Mouse (Mus musculus) spleen, postnatal 4 days (tissue): ENCODE results near the gene Sypl2.
"Not testable (repeated sequence)": the region's sequence is repeated elsewhere in the genome, so short reads cannot be mapped to it uniquely, and the experiment has no call there.

Source experiments
- DNase-seq, 2 experiments: peaks; one replicate each; pipeline ENCODE4 v3.0.0; 2022; ENCODE audit warnings: low spot score in 2 of 2

Sypl2 gene

DNA sequence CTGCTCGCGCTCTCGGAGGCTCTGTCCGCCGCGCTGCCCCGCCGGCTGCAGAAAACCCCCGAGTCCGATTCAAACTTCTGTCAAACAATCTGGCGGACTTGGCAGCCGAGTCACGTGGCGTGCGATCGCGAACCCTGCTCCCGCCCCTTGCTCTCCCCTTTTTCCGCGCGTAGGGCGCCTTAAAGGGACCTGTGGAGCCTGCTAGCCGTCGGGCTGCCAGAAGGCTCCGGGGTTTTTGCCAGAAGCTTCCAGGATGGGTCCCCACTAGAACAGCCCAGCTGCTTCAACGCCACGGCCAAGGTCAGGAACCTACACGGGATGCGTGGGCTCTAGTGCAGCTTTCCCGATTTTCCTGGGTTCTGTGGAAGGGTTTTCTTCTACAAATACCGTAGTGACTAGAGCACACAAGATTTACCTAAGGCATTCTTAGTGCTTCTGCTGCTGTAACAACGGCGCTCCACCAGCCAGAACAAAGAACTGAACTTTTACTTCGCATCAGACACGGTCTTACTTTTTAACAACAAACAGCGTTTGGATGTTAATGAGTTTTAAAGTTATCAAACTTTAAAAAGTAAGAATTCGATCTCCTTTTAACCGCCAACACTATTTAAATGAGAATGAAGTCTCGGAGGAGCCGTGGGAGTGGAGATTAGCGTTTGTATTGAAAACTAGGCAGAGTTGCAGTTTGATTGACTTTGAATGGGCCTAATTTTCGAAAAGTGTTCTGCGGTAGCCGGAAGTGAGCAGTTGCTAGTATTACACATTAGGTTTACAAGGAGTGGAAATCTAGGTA is at the start of gene Sypl2:
TSS of gene Sypl2 (minus strand) at position 91 of the 793 bp plus-strand sequence.
- no peak for DNase-seq

DNA sequence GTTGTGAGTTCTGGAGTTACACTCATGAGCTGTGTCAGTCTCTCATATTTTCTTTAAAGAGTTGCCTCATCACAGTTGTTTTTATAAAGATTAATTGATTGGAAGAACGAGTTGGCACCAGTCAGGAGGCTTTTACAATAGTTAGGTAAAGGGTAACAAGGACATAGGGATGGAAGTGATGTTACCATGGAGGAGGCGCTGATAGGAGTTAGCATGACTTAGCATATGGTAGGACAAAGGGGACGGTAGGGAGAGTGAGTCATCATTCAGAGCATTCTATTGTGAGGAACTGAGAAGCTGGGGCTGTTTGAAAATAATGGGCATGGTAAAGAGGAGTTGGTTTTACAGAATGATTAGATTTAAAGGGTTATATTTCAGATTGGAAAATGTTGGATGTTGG is 32.9 kb upstream of the Sypl2 start:
- no peak for DNase-seq

DNA sequence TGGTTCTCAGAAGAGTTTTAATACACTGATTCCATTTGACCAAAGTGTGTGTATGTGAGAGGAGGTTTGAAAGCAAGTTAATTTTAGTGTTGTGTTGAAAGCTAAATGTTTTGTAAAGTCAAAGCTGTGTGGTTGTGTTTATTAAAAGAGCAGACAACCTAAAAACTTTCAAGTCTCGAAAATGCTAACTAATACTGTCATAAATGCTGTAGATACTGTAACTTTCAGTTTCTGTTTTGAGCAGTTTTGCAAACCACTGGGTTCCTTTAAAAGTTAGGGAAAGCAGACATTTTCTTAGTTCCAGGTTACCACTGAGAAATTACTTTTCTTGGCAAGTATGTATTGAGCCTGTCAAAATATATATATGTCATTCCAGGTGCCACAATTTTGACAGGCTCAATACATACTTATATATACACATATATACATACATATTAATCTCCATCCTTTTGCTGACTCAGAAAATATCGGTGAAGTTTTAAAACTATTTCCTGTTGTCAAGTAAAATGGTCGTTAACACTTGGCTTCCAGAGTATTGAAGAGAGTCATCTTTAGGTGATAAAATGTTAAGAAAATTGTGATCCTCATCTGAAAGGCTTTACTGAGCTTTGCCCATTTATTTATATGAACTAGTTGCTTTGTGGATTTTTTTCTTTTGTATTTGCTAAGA is 31.5 kb upstream of the Sypl2 start:
- DNase-seq: no peak

DNA sequence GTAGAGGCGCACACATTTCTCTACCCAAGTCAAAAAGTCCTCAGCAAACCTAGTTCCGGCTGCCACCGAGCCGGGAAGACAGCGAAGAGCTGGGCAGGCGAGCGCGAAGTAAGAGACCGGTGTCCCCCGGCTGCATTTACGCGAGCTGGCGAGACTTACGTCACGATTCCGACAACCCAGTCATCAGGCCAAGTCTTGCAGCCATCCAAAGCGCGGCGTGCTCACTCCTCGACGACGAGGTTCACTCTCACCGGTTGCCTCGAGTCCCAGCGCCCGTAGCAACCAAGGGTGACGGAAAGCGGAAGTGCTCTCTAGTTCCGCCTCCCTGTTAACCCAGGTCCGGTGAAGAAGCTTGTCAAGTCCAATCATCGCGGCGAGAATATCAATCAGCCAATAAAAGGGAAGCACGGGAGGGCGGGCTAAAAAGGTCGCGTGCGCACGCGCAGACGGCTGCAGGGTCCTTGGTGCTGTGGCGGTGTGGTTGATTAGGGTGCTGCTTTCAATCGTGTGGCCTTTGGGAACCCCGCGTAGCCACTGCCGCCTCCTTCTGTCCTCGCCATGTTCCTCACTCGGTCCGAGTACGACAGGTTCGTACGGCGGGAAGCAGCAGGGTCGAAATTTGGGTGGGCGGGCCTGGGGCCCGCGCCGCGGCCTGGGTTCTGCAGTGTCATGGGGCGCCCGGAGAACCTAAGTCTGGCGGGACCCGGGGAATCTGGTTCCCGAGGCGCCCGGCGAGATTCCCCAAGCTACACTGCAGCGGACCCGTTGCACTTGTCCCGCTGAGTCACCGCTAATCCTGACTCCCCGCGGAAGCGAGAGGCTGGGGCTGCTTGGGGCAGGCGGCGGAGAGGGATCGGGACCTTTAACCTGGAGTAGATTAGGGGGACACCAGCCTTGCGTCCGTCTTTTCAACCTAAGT is 30.5 kb upstream of the Sypl2 start, which contains the start of gene Psma5:
TSS of gene Psma5 (plus strand) at position 208 of the 919 bp plus-strand sequence.
- DNase-seq: peak; percentile 95 to 98

DNA sequence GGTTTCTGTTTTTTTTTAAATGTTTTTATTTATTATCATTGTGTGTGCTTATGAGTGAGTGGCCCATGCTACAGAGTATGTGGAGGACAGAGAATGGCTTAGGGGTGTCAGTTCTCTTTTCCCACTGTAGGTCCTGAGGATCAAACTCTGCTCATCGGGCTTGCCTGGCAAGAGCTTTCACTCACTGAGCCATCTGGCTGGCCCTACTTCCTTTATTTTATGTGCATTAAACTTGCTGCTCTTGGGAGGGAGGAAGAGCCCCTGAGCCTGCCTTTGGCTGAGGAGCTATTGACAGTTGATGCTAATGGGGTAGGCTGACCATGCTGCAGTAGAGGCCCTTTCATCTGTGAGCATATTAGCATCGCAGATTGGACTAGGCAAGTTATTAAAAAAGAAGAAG is 20.4 kb upstream of the Sypl2 start:
- DNase-seq: no peak

DNA sequence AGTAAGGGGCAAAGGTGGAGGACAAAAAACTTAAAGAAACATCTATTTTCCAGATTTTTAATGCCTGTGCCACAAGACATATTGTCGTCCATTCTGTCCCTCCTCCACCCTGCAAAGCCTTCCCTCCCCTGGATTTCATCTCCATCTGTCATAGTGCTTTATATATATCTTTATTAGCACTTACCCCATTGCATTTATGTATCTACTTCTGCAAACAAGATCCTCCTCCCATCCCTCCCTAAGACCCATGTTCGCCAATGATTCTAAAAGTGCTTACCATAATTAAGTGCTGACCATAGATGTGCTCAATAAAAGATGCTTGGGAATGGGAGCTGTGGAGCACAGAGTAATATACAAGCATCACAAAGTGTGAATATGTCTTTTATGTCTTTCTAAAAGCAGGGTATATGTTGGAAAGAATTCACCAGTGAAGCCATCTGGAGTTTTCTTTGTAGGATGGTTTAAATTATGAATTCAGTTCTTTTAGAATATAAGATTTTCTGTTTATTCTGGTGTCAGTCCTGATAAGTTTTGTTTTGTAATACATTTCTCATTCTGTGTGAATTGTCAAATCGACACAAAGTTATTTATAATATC is 14.9 kb upstream of the Sypl2 start:
- DNase-seq: no peak

DNA sequence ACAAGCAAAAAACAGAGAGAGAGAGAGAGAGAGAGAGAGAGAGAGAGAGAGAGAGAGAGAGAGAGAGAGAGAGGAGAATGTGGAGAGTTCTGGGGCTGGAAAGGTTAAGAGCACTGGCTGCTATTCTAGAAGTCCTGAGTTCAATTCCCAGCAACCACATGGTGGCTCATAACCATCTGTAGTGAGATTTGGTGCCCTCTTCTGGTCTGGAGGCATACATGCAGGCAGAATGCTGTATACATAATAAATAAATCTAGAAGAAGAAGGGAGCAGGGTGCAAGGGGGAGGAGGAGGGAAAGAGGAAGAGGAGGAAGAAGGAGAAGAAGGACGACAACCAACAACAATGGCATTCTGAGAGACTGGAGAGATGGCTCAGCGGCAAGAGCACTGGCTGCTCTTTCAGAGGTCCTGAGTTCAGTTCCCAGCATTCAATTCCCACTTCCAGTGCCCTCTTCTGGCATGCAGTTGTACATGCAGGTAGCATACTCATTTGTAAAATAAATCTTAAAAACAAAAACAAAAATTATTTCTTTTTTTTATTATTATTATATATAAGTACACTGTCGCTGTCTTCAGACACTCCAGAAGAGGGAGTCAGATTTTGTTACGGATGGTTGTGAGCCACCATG is 11.1 kb upstream of the Sypl2 start:
- not testable (repeated sequence) for DNase-seq

DNA sequence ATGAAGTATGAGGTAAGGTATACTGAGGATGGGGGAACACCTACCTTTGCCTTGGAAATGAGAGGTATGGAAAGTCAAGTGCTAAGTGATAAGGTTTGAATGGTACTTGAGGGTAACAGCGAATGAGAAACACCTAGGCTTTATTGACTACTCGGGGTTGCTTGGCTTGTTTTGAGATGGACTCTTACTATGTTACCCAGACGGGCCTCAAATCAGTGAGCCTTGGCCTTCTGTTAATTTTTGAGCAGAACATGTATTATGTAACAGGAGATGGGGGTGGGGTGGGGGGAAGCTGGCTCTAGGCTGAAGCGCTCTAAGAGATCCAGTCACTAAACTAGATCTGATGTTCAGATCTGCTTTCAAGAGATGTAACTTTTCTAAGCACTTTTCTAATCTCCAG is 5.2 kb upstream of the Sypl2 start:
- DNase-seq: no peak

DNA sequence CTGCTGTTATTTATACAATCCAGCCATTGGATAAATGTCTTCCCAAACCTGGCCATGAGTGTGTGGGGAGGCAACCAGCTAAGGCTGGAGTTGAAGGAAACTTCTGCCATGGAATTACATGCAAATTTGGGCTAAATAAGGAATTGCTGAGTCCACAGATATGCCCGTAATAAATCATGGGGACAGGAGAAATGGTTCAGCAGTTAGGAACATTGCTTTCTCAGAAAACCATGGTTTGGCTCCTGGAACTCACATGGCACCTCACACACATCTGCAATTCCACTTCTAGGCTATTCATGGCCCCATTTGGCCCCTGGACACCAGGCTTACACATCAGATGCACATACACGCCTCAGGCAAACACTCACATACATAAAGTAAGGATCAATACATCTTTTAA is 1.1 kb upstream of the Sypl2 start:
- no peak for DNase-seq

DNA sequence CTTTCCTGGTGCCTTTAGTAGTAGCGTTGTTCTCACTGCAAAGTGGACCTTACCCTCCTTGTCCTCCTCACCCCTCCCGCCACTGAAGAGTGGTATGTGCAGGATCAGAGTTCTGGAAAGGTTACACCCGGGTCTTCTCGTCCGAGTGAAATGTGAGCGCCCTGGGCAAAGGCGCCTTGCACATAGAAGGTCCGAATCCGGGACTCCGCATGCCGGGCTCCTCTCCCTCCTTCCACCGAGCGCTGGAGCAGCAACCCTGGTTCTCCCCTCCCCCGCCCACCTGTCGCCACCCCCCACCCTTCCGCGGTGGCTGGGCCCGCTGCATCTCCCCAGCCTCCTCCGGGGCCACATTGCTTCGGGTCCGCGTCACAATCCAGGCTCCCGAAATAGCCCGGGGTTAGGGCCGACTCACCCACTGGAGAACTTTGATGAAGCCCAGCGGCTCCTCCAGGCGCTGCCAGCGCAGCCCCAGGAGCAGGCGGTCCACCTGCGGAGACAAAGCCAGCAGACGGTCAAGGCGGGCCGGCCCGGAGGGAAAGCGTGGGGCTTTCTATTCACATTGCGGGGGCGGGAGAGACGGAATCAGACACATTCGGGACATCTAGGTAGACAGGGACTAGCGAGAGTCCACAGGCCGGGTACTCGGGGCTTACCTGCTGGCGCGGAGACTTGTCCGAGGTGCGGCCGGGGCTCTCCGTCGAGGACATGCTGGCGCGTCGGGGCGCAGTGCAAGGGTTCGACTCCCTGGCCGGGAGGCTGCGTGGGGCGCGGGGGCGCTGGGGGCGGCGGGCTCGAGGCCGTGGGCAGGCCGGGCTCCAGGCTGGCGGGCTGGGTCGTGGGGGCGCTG is 514 bp downstream of the Sypl2 start:
- DNase-seq: no peak

DNA sequence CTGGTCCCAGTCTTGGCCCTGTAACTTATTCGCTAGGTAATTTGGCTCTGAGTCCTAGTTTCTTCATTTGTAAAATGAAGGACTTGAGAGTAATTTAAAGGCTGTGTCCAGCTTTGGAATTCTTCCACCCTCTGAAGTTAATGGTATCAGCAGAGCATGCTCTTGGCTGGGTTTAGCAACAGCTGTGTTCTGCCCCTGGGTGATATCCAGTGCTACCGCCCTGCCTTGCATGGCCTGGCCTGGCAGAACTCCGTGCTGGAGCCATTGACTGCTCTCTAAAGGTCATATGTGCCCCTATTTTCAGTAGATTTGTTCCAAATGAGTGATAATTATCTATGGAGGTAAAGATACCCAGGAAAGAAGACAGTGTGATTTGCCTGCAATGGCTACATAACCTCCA is 5.8 kb downstream of the Sypl2 start:
- no peak for DNase-seq

DNA sequence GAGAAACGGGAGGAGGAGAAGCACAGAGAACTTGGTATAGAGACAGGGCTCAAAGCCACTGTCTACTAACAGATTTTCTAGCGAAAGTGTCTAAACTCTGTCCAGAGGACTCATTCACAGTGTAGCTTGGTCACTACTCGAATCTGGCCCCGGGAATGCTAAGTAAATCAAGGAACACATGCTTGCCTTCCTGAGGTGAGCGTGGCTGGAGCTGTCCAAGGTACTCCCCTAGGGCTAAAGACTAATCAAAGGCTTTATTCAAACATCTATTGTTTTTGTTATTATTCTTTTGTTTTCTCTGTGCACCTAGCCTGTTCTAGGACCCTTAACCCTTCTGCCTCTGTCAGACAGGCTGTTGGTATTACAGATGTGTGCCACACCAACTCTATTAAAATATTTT is 11.7 kb downstream of the Sypl2 start:
- no peak for DNase-seq

DNA sequence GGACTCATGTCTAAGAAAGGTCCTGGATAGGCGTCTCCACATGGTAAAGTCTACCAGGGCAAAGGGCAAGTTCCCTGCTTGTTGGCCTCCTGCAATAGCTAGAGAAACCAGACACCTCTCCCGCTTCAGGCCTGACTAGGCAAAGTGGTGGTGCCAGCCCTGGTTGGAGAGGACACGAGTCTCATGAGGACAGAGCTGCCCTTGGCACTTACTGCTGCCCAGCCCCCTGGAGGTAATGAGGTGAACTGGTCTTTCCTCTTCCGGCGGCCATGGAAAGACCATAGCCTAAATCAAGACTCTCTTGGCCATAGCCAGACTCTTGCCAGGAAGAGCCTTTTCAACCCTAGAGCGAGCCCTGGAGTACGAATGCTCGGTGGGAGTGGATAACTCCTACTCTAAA is 14.0 kb downstream of the Sypl2 start:
- DNase-seq: no peak

DNA sequence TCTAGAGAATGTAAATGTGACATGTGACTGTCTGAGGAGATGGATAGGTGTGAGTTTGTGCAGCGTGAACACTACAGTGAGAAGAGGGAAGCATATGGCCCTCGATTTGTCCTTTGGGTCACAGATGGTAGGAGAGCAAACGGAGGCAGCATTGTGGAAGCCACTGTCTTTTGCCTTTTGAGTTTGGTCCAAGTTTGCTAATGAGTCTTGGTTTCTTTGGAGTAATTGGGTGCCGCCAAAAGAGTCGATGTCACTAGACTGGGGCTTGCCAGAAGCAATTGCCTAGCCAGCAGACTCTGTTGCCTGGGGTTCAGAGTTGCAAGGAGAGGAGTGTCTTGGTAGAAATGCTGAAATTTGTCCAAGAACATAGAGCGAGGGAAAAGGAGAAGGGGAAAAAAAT is 14.6 kb downstream of the Sypl2 start:
- DNase-seq: no peak

DNA sequence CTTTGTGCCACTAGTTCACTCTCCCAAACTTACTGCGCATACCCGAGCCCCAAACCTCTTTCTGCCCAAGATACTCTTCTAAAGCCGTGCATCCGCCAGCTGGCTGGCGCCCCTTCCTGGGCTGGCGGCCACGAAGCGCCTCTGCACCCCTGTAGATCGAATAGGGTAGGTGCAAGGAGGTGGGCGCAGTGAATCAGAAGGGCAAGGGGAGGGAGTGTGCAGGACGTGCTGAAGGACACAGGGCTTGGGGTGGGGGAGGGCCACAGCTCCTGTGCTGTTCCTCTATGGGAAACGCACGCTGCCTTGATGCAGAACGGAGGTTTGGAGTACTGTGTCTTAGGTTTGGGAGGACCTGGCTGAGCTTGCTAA is 15.7 kb downstream of the Sypl2 start, which contains the start of gene Atxn7l2:
TSS of gene Atxn7l2 (minus strand) at position 164 of the 369 bp plus-strand sequence.
- DNase-seq: no peak

DNA sequence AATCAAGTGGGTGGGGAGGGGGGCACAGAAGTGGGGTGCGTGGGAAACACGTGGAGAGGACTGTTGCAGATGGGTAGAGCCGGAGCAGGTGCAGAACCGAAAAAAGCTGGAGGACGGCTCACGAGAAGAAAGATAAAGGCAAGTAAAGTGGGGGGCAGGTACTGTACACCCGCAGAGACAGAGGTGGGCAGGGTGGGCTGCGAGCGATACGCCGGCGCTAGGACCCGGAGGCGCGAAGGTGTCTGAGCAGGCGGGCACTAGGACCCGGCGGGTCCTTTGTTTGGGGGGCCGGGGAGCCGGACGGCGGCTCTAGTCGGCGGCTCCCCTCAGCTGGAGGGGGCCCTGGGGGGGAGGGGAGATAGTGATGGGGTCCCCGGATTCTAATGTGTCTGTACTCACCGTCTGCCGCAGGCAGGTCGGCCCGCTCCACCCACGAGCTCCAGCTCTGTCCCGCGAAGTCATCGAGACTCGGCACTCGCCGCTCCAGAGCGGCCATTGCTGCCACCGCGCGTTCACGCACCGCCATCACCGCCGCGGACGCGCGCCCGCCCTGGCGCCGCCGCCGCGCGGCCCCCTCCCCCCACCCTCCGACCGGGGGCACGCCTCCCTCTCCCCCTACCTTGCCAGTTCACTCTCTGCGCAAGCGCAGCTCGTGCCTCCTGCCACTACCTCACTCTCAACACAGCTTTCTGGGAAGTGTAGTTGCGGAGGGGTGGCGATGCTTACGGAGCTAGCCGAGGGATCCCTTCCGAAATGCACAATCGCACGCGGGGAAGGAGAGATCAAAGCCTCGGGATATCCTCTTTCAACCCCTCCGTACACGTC is 16.3 kb downstream of the Sypl2 start:
- peak; percentile 86 to 92 for DNase-seq

DNA sequence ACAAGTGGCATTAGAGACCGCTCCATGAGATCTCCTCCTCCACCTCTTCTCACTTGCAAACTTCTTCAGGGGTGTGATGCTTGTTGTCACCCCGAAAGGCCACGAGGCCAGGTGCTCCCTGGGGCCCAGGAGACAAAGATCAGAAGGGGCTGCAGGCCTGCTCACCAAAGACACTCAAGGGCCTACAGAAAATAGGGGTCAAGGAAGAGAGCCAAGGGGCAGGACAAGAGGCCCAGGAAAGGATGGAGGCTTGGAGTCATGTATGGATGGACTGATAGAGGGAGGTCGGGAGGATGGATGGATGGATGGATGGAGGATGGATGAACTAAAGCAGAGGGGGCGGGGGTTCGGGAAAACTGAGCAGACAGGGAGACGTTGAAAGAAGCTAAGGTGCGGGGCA is 16.9 kb downstream of the Sypl2 start:
- no peak for DNase-seq

DNA sequence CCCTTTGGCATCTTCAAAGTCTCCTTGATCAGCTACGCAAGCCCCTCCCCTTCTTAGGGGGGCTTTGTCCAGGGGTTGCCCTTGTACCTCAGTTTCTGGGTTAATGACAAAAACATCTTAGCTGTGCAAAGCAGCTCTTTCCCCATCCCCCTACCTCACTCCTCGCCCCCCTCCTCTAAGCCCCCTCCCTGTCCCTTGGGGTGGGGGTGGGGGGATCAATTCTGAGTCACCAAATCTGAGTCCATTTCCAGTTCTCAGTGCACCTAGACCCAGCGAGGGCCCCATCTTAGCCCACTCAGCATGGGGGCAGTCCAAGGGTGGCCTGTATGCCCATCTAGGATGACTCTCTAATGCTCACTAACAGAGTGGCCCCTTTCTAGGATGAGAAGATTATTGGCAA is 17.4 kb downstream of the Sypl2 start:
- DNase-seq: no peak

DNA sequence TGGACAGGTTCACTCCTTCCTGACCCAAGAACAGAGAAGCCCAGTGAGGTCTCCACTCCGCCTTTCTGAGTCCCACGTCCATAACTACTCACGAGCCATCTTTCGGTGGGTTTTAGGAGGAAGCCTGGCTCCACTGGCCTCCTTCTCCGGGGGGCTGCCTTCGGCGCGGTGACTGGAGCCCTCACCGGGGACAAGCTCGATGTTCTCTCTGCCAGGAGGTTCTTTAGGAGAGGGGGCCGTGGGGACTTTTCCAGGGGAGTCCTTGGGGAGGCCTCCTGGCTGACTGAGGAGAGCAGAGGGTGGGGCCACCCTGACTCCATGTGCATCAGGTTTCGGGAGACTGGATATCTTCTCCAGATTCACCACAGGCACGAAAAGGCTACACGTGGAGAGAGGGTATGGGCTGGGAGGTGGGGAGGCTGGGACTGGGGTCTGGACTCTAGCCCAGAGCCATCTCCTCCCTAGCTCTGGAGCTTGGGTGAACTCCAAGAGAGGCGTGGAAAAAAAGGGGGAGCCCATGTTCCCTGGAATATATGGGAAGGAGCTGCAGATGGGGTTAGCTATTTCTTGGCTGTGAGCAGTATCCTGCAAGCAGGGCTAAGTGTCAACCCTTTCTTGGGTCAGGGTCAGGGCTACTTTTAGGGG is 19.6 kb downstream of the Sypl2 start:
- DNase-seq: no peak
